Mouse (Mus musculus): ENCODE measurements at regions not wholly inside any gene's neighbourhood (a gene's known extent, or its start where the extent isn't known, plus 50 kb on each side); places are given as distances from the start of the nearest gene placed in this dataset.

GRCm38 (mm10) chrX:61119499-61119898 is 65.9 kb downstream of the Cdr1 start:
- peak; percentile 43 for DNase-seq

- DNase-seq: peak; percentile 14
Observed at GRCm38 (mm10) chrX:61117368-61117767, 68.0 kb downstream of the Cdr1 start.

- DNase-seq: peak; percentile 50
Observed at GRCm38 (mm10) chrX:61116010-61116447, 69.3 kb downstream of the Cdr1 start.

Measured in cerebellum, adult 9-11 months (tissue).